Mouse (Mus musculus) MEL (cell line): ENCODE measurements around the gene Cmklr1. TPM values are rescaled to one million over a fixed set of nuclear protein-coding genes. Genes with fewer than 3 reads are reported as not detected.

Source experiments
- DNase-seq: peaks from one replicate; pipeline ENCODE4 v3.0.0; 2011; ENCODE audit warnings: low read depth, low spot score
- H3K27ac ChIP-seq: 2 replicates; pipeline ENCODE4 v1.5.1; 2012; ENCODE audit warnings: low read depth, mild to moderate bottlenecking, control low read depth, low read length, moderate library complexity; ENCODE audit not compliant: control insufficient read depth
- H3K27me3 ChIP-seq, 2 experiments: fragments of 150-350 bp in 1 of 2; sonication (generic) in 1 of 2; 2 replicates each; pipeline ENCODE4 v1.6.1; 2012; ENCODE audit warnings: low read length in 2 of 2, mild to moderate bottlenecking in 2 of 2, improper control_type of control experiment in 1 of 2, moderate library complexity in 1 of 2; ENCODE audit not compliant: insufficient read depth in 2 of 2, control insufficient read depth in 1 of 2
- H3K36me3 ChIP-seq, 2 experiments: 2 replicates each; pipeline ENCODE4 v1.6.1; 2012 to 2014; ENCODE audit warnings: low read length in 2 of 2, improper control_type of control experiment in 1 of 2, inconsistent platforms in 1 of 2, mild to moderate bottlenecking in 1 of 2; ENCODE audit not compliant: insufficient read depth in 2 of 2, control insufficient read depth in 1 of 2
- H3K4me1 ChIP-seq, 2 experiments: fragments of 150-350 bp in 1 of 2; sonication (generic) in 1 of 2; 2 replicates each; pipeline ENCODE4 v1.6.1; 2012; ENCODE audit warnings: low read length in 2 of 2, improper control_type of control experiment in 1 of 2, mild to moderate bottlenecking in 1 of 2; ENCODE audit not compliant: insufficient read depth in 2 of 2, control insufficient read depth in 1 of 2
- H3K4me3 ChIP-seq, 2 experiments: fragments of 150-350 bp in 1 of 2; sonication (generic) in 1 of 2; 2 replicates each; pipeline ENCODE4 v1.5.1; 2012; ENCODE audit warnings: low read depth in 2 of 2, low read length in 2 of 2, mild to moderate bottlenecking in 2 of 2, moderate library complexity in 2 of 2, control low read depth in 1 of 2, improper control_type of control experiment in 1 of 2; ENCODE audit not compliant: control insufficient read depth in 1 of 2, insufficient read depth in 1 of 2
- H3K79me2 ChIP-seq: 2 replicates; pipeline ENCODE4 v1.6.1; 2012; ENCODE audit warnings: mild to moderate bottlenecking, low read length, moderate library complexity; ENCODE audit not compliant: control insufficient read depth, poor library complexity, insufficient read depth
- H3K9ac ChIP-seq: 2 replicates; pipeline ENCODE4 v1.6.1; 2012; ENCODE audit warnings: low read depth, mild to moderate bottlenecking, control low read depth, low read length, moderate library complexity; ENCODE audit not compliant: control insufficient read depth, poor library complexity, severe bottlenecking
- H3K9me3 ChIP-seq: fragments of 150-350 bp; sonication (generic); replicated peaks from 2 replicates; pipeline ENCODE4 v1.6.1; 2012; ENCODE audit warnings: mild to moderate bottlenecking, low read length, improper control_type of control experiment, moderate library complexity; ENCODE audit not compliant: insufficient read depth
- CHD1 ChIP-seq: IDR thresholded peaks from 2 replicates; pipeline ENCODE4 v1.6.1; 2012; ENCODE audit warnings: low read depth, mild to moderate bottlenecking, inconsistent platforms, low read length, improper control_type of control experiment
- CHD2 ChIP-seq: IDR thresholded peaks from 2 replicates; pipeline ENCODE4 v1.6.1; 2011; ENCODE audit warnings: low read length, improper control_type of control experiment
- CTCF ChIP-seq, 3 experiments: IDR thresholded peaks in 2 of 3; conservative IDR thresholded peaks in 1 of 3; 2 replicates each; pipeline ENCODE4 v1.5.1; 2011 to 2012; ENCODE audit warnings: low read length in 3 of 3, low read depth in 2 of 3, mild to moderate bottlenecking in 2 of 3, improper control_type of control experiment in 1 of 3, inconsistent platforms in 1 of 3, mixed read lengths in 1 of 3, moderate library complexity in 1 of 3; ENCODE audit not compliant: control insufficient read depth in 1 of 3, insufficient read depth in 1 of 3, poor library complexity in 1 of 3, severe bottlenecking in 1 of 3
- ELF1 ChIP-seq: IDR thresholded peaks from 2 replicates; pipeline ENCODE4 v1.6.1; 2014; ENCODE audit warnings: low read depth, mild to moderate bottlenecking, inconsistent platforms, low read length, improper control_type of control experiment, moderate library complexity
- ETS1 ChIP-seq: IDR thresholded peaks from 2 replicates; pipeline ENCODE4 v1.6.1; 2012; ENCODE audit warnings: low read depth, mild to moderate bottlenecking, inconsistent platforms, low read length, improper control_type of control experiment, moderate library complexity
- GATA1 ChIP-seq: IDR thresholded peaks from 2 replicates; pipeline ENCODE4 v1.6.1; 2011; ENCODE audit warnings: low read depth, low read length, improper control_type of control experiment
- JUND ChIP-seq: IDR thresholded peaks from 2 replicates; pipeline ENCODE4 v1.6.1; 2011; ENCODE audit warnings: low read depth, mild to moderate bottlenecking, improper control_type of control experiment, low read length
- KAT2A ChIP-seq: conservative IDR thresholded peaks from 2 replicates; pipeline ENCODE4 v1.6.1; 2012; ENCODE audit warnings: low read depth, low read length, improper control_type of control experiment, inconsistent platforms
- MAZ ChIP-seq: IDR thresholded peaks from 2 replicates; pipeline ENCODE4 v1.6.1; 2012; ENCODE audit warnings: low read depth, mild to moderate bottlenecking, inconsistent platforms, low read length, improper control_type of control experiment
- MEF2A ChIP-seq: IDR thresholded peaks from 2 replicates; pipeline ENCODE4 v1.6.1; 2014; ENCODE audit warnings: low read depth, mild to moderate bottlenecking, inconsistent platforms, low read length, improper control_type of control experiment; ENCODE audit not compliant: poor library complexity, insufficient replicate concordance, severe bottlenecking; ENCODE audit errors: extremely low read depth
- MYC ChIP-seq: IDR thresholded peaks from 2 replicates; pipeline ENCODE4 v1.6.1; 2011; ENCODE audit warnings: low read depth, mild to moderate bottlenecking, low read length, improper control_type of control experiment, moderate library complexity
- NELFE ChIP-seq: IDR thresholded peaks from 2 replicates; pipeline ENCODE4 v1.6.1; 2011; ENCODE audit warnings: low read depth, low read length, improper control_type of control experiment
- POLR2A ChIP-seq, 2 experiments: IDR thresholded peaks; 2 replicates each; pipeline ENCODE4 v1.6.1; 2011 to 2012; ENCODE audit warnings: low read length in 2 of 2, mild to moderate bottlenecking in 2 of 2, control low read depth in 1 of 2, improper control_type of control experiment in 1 of 2, low read depth in 1 of 2, moderate library complexity in 1 of 2; ENCODE audit not compliant: control insufficient read depth in 1 of 2, insufficient read depth in 1 of 2, poor library complexity in 1 of 2
- POLR2AphosphoS2 ChIP-seq: IDR thresholded peaks from 2 replicates; pipeline ENCODE4 v1.6.1; 2011; ENCODE audit warnings: low read length, improper control_type of control experiment
- SIN3A ChIP-seq: IDR thresholded peaks from 2 replicates; pipeline ENCODE4 v1.6.1; 2012; ENCODE audit warnings: low read length, improper control_type of control experiment, inconsistent platforms
- SMC3 ChIP-seq: IDR thresholded peaks from 2 replicates; pipeline ENCODE4 v1.6.1; 2011; ENCODE audit warnings: low read depth, low read length, improper control_type of control experiment
- TAL1 ChIP-seq: IDR thresholded peaks from 2 replicates; pipeline ENCODE4 v1.6.1; 2012; ENCODE audit warnings: mild to moderate bottlenecking, inconsistent platforms, low read length, moderate library complexity, mixed read lengths
- TBP ChIP-seq: IDR thresholded peaks from 2 replicates; pipeline ENCODE4 v1.8.0; 2011; ENCODE audit warnings: low read depth, low read length, improper control_type of control experiment
- TCF12 ChIP-seq: IDR thresholded peaks from 2 replicates; pipeline ENCODE4 v1.6.1; 2014; ENCODE audit warnings: low read depth, mild to moderate bottlenecking, inconsistent platforms, low read length, improper control_type of control experiment, moderate library complexity
- UBTF ChIP-seq: IDR thresholded peaks from 2 replicates; pipeline ENCODE4 v1.6.1; 2012; ENCODE audit warnings: low read depth, mild to moderate bottlenecking, inconsistent platforms, low read length, improper control_type of control experiment, moderate library complexity, borderline replicate concordance; ENCODE audit not compliant: insufficient read depth
- USF1 ChIP-seq: IDR thresholded peaks from 2 replicates; pipeline ENCODE4 v1.6.1; 2014; ENCODE audit warnings: low read depth, mild to moderate bottlenecking, inconsistent platforms, low read length, improper control_type of control experiment, moderate library complexity
- USF2 ChIP-seq, 2 experiments: IDR thresholded peaks; 2 replicates each; pipeline ENCODE4 v1.6.1; 2011 to 2012; ENCODE audit warnings: improper control_type of control experiment in 2 of 2, low read length in 2 of 2, borderline replicate concordance in 1 of 2, inconsistent platforms in 1 of 2, low read depth in 1 of 2, mild to moderate bottlenecking in 1 of 2; ENCODE audit not compliant: insufficient read depth in 1 of 2
- ZKSCAN1 ChIP-seq: IDR thresholded peaks from 2 replicates; pipeline ENCODE4 v1.6.1; 2012; ENCODE audit warnings: low read depth, mild to moderate bottlenecking, inconsistent platforms, low read length, improper control_type of control experiment, moderate library complexity
- ZMIZ1 ChIP-seq: IDR thresholded peaks from 2 replicates; pipeline ENCODE4 v1.6.1; 2012; ENCODE audit warnings: low read depth, mild to moderate bottlenecking, inconsistent platforms, low read length, improper control_type of control experiment, moderate library complexity
- ZNF384 ChIP-seq: IDR thresholded peaks from 2 replicates; pipeline ENCODE4 v1.6.1; 2012; ENCODE audit warnings: low read depth, mild to moderate bottlenecking, inconsistent platforms, low read length, improper control_type of control experiment
- polyA plus RNA-seq, 2 experiments: library from polyadenylated mRNA; stranded (reverse) in 1 of 2; unstranded in 1 of 2; fragments of >175 nt in 1 of 2; fragments of >200 nt in 1 of 2; gene quantifications; 2 replicates each; pipeline versions ENCODE4 v1.2.1 to v1.2.4; 2012; ENCODE audit warnings: low replicate concordance in 2 of 2, low read depth in 1 of 2; ENCODE audit not compliant: insufficient read length in 2 of 2, insufficient read depth in 1 of 2, missing spikeins in 1 of 2
- total RNA-seq: library from RNA; depleted of rRNA; stranded (reverse); fragments of 300-350 nt; gene quantifications from 2 replicates; pipeline ENCODE4 v1.2.3, GENCODE M21; 2012

Cmklr1 gene
- total and polyA plus RNA-seq, 3 experiments, result not detected

- Histone ChIP-seq H3K27ac (no peak overlapping the region), H3K9me3 (no peaks in the 10 kb centered on the region; the same call in 1 of the 2 replicates), H3K36me3 (no peaks in the 10 kb centered on the region), H3K4me1 (no peaks in the 10 kb centered on the region), H3K4me3 (no peak overlapping the region), H3K79me2 (no peaks in the 10 kb centered on the region), H3K27me3 (no peaks in the 10 kb centered on the region), H3K9ac (no peak overlapping the region)
- DNase-seq, result no peak
- TF ChIP-seq ELF1 (no peak), USF2 (IDR thresholded peaks at IDR 0.05; ENCODE audit: borderline replicate concordance in 1 of 2, insufficient read depth in 1 of 2, low read depth in 1 of 2, low read length in 2 of 2) (no peak), GATA1 (no peak), SMC3 (no peak), CTCF (IDR thresholded peaks at IDR 0.05 in 2 of 3, conservative IDR thresholded peaks at IDR 0.05 in 1 of 3; ENCODE audit: control insufficient read depth in 1 of 3, insufficient read depth in 1 of 3, low read depth in 2 of 3, low read length in 3 of 3, poor library complexity in 1 of 3, severe bottlenecking in 1 of 3) (no peak), ETS1 (no peak), NELFE (no peak), TBP (no peak), TAL1 (no peak), MEF2A (no peak), ZKSCAN1 (no peak), MYC (no peak), POLR2AphosphoS2 (no peak), TCF12 (no peak), POLR2A (IDR thresholded peaks at IDR 0.05; ENCODE audit: control insufficient read depth in 1 of 2, insufficient read depth in 1 of 2, low read depth in 1 of 2, low read length in 2 of 2, poor library complexity in 1 of 2) (no peak), USF1 (no peak)
Observed at GRCm38 (mm10) chr5:113660872-113661271, 10.6 kb upstream of the Cmklr1 start.

GRCm38 (mm10) chr5:113654821-113655220 lies 4.6 kb upstream of the Cmklr1 start:
- Histone ChIP-seq H3K36me3 (no peaks in the 10 kb centered on the region), H3K27ac (no peak overlapping the region), H3K4me3 (no peak overlapping the region), H3K27me3 (no peaks in the 10 kb centered on the region), H3K79me2 (no peaks in the 10 kb centered on the region), H3K4me1 (no peaks in the 10 kb centered on the region), H3K9ac (no peak overlapping the region), H3K9me3 (no peaks in the 10 kb centered on the region)
- no peak for TF ChIP-seq ELF1
- no peak for TF ChIP-seq CHD1
- no peak for TF ChIP-seq CHD2
- TF ChIP-seq MEF2A, result no peak
- TF ChIP-seq NELFE, result no peak
- no peak for TF ChIP-seq ETS1
- TF ChIP-seq SIN3A, result no peak
- TF ChIP-seq MAZ, result no peak
- TF ChIP-seq KAT2A, result no peak
- TF ChIP-seq ZMIZ1, result no peak
- TF ChIP-seq POLR2AphosphoS2, result no peak
- no peak for TF ChIP-seq JUND
- TF ChIP-seq UBTF, result no peak
- TF ChIP-seq ZNF384, result no peak
- DNase-seq, result no peak
